Mouse (Mus musculus) cerebellum, adult 11 months (tissue): ENCODE measurements around the gene Pdzd2.

Source experiments
- DNase-seq: peaks from one replicate; pipeline ENCODE4 v3.0.0; 2022

Gene Pdzd2

GRCm38 (mm10) chr15:12728381-12728780 is 11.3 kb downstream of the Pdzd2 start:
- DNase-seq = no peak

GRCm38 (mm10) chr15:12725256-12725655 is 14.5 kb downstream of the Pdzd2 start:
- DNase-seq = no peak

- DNase-seq = no peak
Observed at GRCm38 (mm10) chr15:12721684-12722500, 17.8 kb downstream of the Pdzd2 start.

- DNase-seq = no peak
Observed at GRCm38 (mm10) chr15:12718819-12719218, 20.9 kb downstream of the Pdzd2 start.

- DNase-seq = no peak
Observed at GRCm38 (mm10) chr15:12717410-12717809, 22.3 kb downstream of the Pdzd2 start.

- DNase-seq = no peak
Observed at GRCm38 (mm10) chr15:12716881-12717280, 22.8 kb downstream of the Pdzd2 start.

GRCm38 (mm10) chr15:12714322-12714721 is 25.4 kb downstream of the Pdzd2 start:
- no peak for DNase-seq

- no peak for DNase-seq
Observed at GRCm38 (mm10) chr15:12713216-12713615, 26.5 kb downstream of the Pdzd2 start.

- peak; percentile 18 for DNase-seq
Observed at GRCm38 (mm10) chr15:12710036-12710435, 29.7 kb downstream of the Pdzd2 start.

- no peak for DNase-seq
Observed at GRCm38 (mm10) chr15:12708297-12708696, 31.4 kb downstream of the Pdzd2 start.

GRCm38 (mm10) chr15:12706902-12707301 is 32.8 kb downstream of the Pdzd2 start:
- DNase-seq = no peak

- DNase-seq = peak; percentile 42
Observed at GRCm38 (mm10) chr15:12700367-12700766, 39.4 kb downstream of the Pdzd2 start.

GRCm38 (mm10) chr15:12697741-12698140 is 42.0 kb downstream of the Pdzd2 start:
- DNase-seq = no peak

- DNase-seq = no peak
Observed at GRCm38 (mm10) chr15:12696889-12697288, 42.8 kb downstream of the Pdzd2 start.

- no peak for DNase-seq
Observed at GRCm38 (mm10) chr15:12689716-12690381, 49.9 kb downstream of the Pdzd2 start.

GRCm38 (mm10) chr15:12682549-12682948 is 57.2 kb downstream of the Pdzd2 start:
- no peak for DNase-seq

- no peak for DNase-seq
Observed at GRCm38 (mm10) chr15:12681891-12682290, 57.8 kb downstream of the Pdzd2 start.

GRCm38 (mm10) chr15:12680750-12681149 is 59.0 kb downstream of the Pdzd2 start:
- no peak for DNase-seq

GRCm38 (mm10) chr15:12679996-12680395 is 59.7 kb downstream of the Pdzd2 start:
- no peak for DNase-seq

GRCm38 (mm10) chr15:12678540-12679112 is 61.1 kb downstream of the Pdzd2 start:
- no peak for DNase-seq

- DNase-seq = no peak
Observed at GRCm38 (mm10) chr15:12675366-12675765, 64.4 kb downstream of the Pdzd2 start.

GRCm38 (mm10) chr15:12674026-12674425 is 65.7 kb downstream of the Pdzd2 start:
- DNase-seq = no peak

GRCm38 (mm10) chr15:12667760-12668520 is 71.8 kb downstream of the Pdzd2 start:
- DNase-seq = no peak
